Mouse (Mus musculus) spleen, postnatal 4 days (tissue): ENCODE data around the gene Wdr34.

Experiments
- DNase-seq, 2 experiments: peaks; one replicate each; pipeline ENCODE4 v3.0.0; 2022; ENCODE audit warnings: low spot score in 2 of 2

Wdr34 gene

GRCm38 (mm10) chr2:30048699-30049388, at the start of gene Wdr34:
TSS of gene Wdr34 (minus strand) at chr2:30048881.
- DNase-seq: peak; percentile 98 to 99

- peak; percentile 62 to 80 for DNase-seq
These were observed 47.3 kb upstream of the Wdr34 start for GRCm38 (mm10) chr2:30095882-30096527.

GRCm38 (mm10) chr2:30094208-30094588, 45.5 kb upstream of the Wdr34 start:
- peak in 1 of 2 experiments; percentile 23 for DNase-seq

DNA sequence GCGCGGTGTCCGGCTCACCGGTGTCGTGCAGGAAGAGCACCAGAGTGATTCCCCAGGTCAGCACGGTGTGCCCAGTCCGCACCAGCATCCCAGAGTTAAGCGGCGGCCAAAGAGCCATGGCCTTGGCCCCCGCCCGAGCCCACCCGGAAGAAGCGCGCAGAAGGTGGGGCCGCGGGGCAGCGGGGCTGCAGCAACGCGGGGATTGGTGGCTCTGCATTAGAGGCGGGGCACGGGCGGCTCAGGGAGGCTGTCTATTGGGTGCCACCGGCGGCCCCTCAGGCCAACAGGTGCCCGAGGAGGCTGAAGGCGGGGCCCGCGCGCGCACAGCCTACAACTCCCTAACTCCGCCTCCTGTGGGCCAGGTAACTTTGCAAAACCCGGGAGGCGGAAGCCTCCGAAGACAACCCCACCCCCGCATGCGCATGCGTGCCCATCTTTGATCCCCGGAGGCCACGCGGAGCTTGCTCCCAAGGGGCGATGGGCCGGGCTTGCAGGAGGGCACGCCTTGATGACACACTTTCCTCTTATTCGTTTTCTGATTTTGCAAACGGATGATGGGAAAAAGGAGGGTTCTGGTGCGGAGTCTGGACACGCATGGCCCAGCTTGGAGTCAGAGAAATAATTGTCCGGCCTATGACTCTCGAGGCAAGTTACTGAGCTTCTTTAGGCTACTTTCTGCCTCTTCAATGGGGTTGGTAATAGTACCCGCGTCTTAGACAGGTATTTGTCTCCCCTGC, 45.0 kb upstream of the Wdr34 start, which contains the start of gene Zdhhc12:
Gene Zdhhc12, minus strand, starts transcription at position 178 of the 737 bp plus-strand sequence.
- DNase-seq: peak; percentile 96

GRCm38 (mm10) chr2:30092280-30092918, 43.7 kb upstream of the Wdr34 start:
- DNase-seq: no peak

GRCm38 (mm10) chr2:30091521-30091920, 42.8 kb upstream of the Wdr34 start:
- no peak for DNase-seq

- DNase-seq: no peak
These were observed 38.6 kb upstream of the Wdr34 start for GRCm38 (mm10) chr2:30087310-30087709.

GRCm38 (mm10) chr2:30084632-30085031, 36.0 kb upstream of the Wdr34 start:
- peak in 1 of 2 experiments; percentile 12 for DNase-seq

GRCm38 (mm10) chr2:30084113-30084512, 35.4 kb upstream of the Wdr34 start:
- peak in 1 of 2 experiments; percentile 30 for DNase-seq

- no peak for DNase-seq
These were observed 31.6 kb upstream of the Wdr34 start for GRCm38 (mm10) chr2:30080181-30080800.

- DNase-seq: no peak
These were observed 30.1 kb upstream of the Wdr34 start for GRCm38 (mm10) chr2:30078760-30079159.

GRCm38 (mm10) chr2:30078349-30078712, 29.6 kb upstream of the Wdr34 start:
- no peak for DNase-seq

DNA sequence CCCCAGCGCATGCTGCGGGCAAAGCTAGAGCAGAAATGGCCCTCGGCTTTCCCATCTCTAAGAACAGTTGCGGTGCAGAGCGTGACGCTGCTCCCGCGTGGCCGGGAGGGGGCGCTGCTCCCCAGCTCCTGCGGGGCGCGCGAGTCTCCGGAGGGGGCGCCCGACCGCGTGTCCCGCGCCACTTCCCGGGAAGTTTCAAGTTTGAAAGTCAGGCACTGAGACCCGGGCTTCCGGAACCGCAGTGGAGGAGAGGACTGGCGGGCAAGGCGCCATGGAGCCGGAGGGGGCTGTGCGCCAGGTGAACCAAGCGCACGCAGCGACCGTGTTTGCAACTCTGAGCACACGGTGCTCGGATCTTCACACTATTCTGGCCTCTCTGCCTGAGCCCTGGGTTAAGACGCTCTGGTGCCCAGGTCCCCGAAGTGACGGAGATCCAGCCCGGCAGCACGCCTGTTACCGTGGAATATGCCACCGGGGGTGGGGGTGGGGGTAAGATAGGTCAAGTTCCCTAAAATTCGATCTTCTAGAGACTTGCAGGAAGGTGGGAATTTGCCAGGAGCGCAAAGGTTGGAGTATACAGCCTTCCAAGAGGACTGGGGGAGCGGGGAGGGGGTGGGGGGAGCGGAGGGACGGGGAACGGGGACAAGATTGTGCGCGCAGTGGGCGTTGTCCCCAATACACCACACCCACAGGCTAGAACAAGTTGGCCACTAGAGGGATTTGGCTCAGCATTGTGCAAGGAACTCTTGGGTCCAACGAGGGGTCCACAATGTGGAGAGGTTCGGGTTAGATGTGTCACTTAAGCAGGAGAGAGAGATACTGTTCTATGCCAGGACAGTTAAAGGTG, 29.0 kb upstream of the Wdr34 start, which contains the start of gene Pkn3:
Gene Pkn3, plus strand, starts transcription at position 183 of the 847 bp plus-strand sequence.
- DNase-seq: peak; percentile 80 to 95

DNA sequence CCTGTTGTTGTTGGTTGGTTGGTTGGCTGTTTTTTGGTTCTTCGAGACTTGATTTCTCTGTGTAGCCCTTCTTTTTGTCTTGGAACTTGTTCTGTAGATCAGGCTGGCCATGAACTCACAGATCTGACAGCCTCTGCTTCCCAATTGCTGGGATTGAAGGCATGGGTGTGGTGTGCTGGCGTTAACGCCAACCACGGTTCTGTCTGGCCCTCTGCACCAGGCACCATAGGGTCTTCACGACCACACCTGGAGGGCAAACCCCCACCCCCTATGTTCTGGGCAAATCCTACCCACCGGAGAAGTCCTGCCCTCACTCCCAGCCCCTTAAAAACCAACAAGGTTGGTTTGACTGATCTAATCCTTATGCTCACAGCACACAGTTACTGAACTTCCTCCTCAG, 28.3 kb upstream of the Wdr34 start:
- no peak for DNase-seq

DNA sequence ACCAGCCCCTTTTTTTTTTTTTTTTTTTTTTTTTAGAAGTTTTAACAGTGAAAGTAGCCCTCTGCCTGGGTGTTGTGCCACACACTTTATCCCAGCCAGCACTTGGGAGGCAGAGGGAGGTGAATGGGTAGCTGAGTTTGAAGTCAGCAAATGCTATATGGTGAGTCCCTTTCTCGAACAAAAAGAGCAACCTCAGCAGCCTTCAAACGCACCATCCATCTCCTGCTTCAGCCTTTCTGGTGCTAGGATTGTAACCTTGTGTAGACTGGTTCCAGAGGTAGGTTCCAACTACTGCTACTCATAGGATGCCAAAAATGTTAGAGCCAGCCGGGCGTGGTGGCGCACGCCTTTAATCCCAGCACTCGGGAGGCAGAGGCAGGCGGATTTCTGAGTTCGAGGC, 27.8 kb upstream of the Wdr34 start:
- DNase-seq: no peak

- DNase-seq: no peak
These were observed 26.9 kb upstream of the Wdr34 start for GRCm38 (mm10) chr2:30075625-30076024.

DNA sequence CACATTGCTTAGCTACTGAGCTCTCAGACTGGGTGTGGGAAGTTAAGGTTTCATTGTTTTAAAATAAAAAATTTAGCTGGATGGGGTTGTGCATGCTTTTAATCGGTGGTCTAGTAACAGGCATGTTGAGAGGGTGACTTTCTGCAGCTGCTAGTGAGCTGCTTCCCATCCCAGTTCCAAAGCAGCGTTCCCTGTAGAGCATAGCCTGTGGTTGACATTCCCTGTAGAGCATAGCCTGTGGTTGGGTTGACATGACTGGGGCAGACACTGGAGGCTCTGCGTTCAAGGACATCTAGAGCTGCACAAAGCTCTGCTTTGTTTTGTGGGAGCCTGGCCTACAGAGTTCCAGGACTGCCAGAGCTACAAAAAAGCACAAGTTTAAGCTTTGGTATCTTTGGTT, 24.6 kb upstream of the Wdr34 start:
- no peak for DNase-seq

DNA sequence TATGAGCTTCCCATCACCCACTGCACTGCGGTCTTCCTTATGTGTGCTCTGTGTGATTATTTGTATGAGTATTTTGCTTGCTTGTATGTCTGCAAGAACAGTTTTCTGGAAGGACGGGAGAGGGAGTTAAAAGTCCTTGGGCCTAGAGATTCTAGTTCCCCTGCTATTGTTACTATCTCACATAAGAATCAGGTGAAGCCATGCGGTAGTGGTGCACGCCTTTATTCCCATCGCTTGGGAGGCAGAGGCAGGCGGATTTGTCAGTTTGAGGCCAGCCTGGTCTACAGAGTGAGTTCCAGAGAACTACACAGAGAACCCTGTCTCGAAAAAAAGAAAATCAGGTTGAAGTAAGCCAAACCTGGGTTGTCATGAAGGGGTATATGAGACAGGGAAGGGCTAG, 24.2 kb upstream of the Wdr34 start:
- DNase-seq: no peak

- no peak for DNase-seq
These were observed 19.3 kb upstream of the Wdr34 start for GRCm38 (mm10) chr2:30067962-30068361.

GRCm38 (mm10) chr2:30067031-30067888, 18.6 kb upstream of the Wdr34 start:
- peak; percentile 44 to 78 for DNase-seq
